Mouse (Mus musculus) intestine, postnatal 0 days (tissue): ENCODE results near the gene A730061H03Rik. TPM values are rescaled to one million over a fixed set of nuclear protein-coding genes. Genes with fewer than 3 reads are reported as not detected.

Source experiments
- ATAC-seq: fragments of 200-750 bp; cut with Nextera tagmentation; 2 replicates; pipeline ENCODE4 v1.8.0; 2017; ENCODE audit warnings: mild to moderate bottlenecking, moderate TSS enrichment, moderate library complexity
- H3K27ac ChIP-seq: fragments of 300-500 bp; sonication (generic); 2 replicates; pipeline ENCODE4 v1.5.1; 2014; ENCODE audit warnings: mild to moderate bottlenecking, low read depth, low read length, moderate library complexity
- H3K27me3 ChIP-seq: fragments of 300-500 bp; sonication (generic); replicated peaks from 2 replicates; pipeline ENCODE4 v1.6.1; 2014; ENCODE audit warnings: low read length, mixed read lengths; ENCODE audit not compliant: control insufficient read depth, insufficient read depth
- H3K36me3 ChIP-seq: fragments of 300-500 bp; sonication (generic); 2 replicates; pipeline ENCODE4 v1.6.1; 2014; ENCODE audit warnings: mild to moderate bottlenecking, moderate library complexity; ENCODE audit not compliant: control insufficient read depth, insufficient read depth
- H3K4me1 ChIP-seq: fragments of 300-500 bp; sonication (generic); replicated peaks from 2 replicates; pipeline ENCODE4 v1.6.1; 2014; ENCODE audit warnings: antibody characterized with exemption, low read length, mixed read lengths; ENCODE audit not compliant: control insufficient read depth, insufficient read depth
- H3K4me2 ChIP-seq: fragments of 300-500 bp; sonication (generic); replicated peaks from 2 replicates; pipeline ENCODE4 v1.6.1; 2014; ENCODE audit warnings: low read depth, mild to moderate bottlenecking, moderate library complexity
- H3K4me3 ChIP-seq: fragments of 300-500 bp; sonication (generic); 2 replicates; pipeline ENCODE4 v1.5.1; 2014; ENCODE audit warnings: low read depth, low read length
- H3K9ac ChIP-seq: fragments of 300-500 bp; sonication (generic); 2 replicates; pipeline ENCODE4 v1.6.1; 2014; ENCODE audit warnings: mild to moderate bottlenecking, low read depth, low read length
- H3K9me3 ChIP-seq: fragments of 300-500 bp; sonication (generic); 2 replicates; pipeline ENCODE4 v1.6.1; 2016; ENCODE audit warnings: mixed run types; ENCODE audit not compliant: control insufficient read depth
- CTCF ChIP-seq: sonication (generic); IDR thresholded peaks from 2 replicates; pipeline ENCODE4 v1.5.1; 2016; ENCODE audit warnings: low read depth, mild to moderate bottlenecking, control low read depth, antibody characterized with exemption, moderate library complexity
- WGBS: fragments of 180-500 bp; shearing (Covaris S2); extraction: QIAGEN DNeasy Blood & Tissue Kit; methylation state at CpG from one replicate; pipeline ENCODE4 v1.1.7; 2014; 5-methylcytosine and 5-hydroxymethylcytosine counted together
- polyA plus RNA-seq: library from polyadenylated mRNA; unstranded; fragments of >200 nt; fragmentation: Nextera tagmentation; extraction: Ambion mirVana; gene quantifications from 2 replicates; pipeline ENCODE4 v1.2.1, GENCODE M21; 2015

The A730061H03Rik gene
- polyA plus RNA-seq, 1 experiment from 2014 or later, result 1.2 TPM

GRCm38 (mm10) chr14:55584702-55585565 lies 24.7 kb upstream of the A730061H03Rik start, which contains the start of gene Emc9:
Gene Emc9, minus strand, starts transcription at chr14:55585302.
- ATAC-seq, result peak; percentile 83
- H3K4me1 ChIP-seq, result no peaks in the 10 kb centered on the region
- peak within 1 kb of the TSS; percentile 50; the same call in 1 of the 2 replicates for H3K27ac ChIP-seq
- WGBS, result 5% methylated on average over 43 of the region's 43 CpGs
- peak within 1 kb of the TSS; percentile 57 for H3K9ac ChIP-seq
- peak within 1 kb of the TSS; percentile 59 for H3K4me3 ChIP-seq
- H3K36me3 ChIP-seq, result peaks cover 42% of the 10 kb centered on the region
- H3K9me3 ChIP-seq, result no peaks in the 10 kb centered on the region
- H3K27me3 ChIP-seq, result no peaks in the 10 kb centered on the region
- peak within 1 kb of the TSS; percentile 86 for H3K4me2 ChIP-seq
- no peak; the same call in 1 of the 2 replicates for TF ChIP-seq CTCF

DNA sequence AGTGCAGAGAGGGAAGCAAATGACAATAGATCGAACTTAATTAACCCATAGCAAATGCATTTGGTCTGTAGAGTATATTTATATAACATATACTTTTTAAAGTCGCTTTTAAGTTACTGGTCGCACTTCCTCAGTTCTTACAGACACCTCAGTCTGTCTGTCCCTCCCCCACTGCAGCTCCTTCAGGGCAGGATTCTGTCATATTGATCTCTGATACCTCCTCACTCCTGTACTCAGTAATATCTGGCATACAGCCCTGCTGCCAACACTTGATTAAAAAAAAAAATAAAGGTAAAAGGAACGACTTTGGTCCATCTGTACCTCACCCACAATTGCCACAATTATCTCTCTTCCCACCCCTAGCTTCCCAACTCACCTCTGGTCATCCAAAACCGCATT lies 24.1 kb upstream of the A730061H03Rik start:
- WGBS, result 46% methylated on average over 5 of the region's 5 CpGs
- Histone ChIP-seq H3K27ac (no peak overlapping the region), H3K9ac (0 out of 2 replicates have a peak overlapping the region, but pooled peaks have one; percentile 57), H3K4me1 (no peaks in the 10 kb centered on the region), H3K9me3 (no peaks in the 10 kb centered on the region), H3K27me3 (no peaks in the 10 kb centered on the region), H3K4me2 (peak overlapping the region; percentile 86), H3K36me3 (peaks cover 41% of the 10 kb centered on the region), H3K4me3 (peak overlapping the region; percentile 59)
- ATAC-seq, result no peak
- TF ChIP-seq CTCF, result no peak

- H3K9me3 ChIP-seq, result no peaks in the 10 kb centered on the region
- ATAC-seq, result no peak
- 0 out of 2 replicates have a peak, but pooled peaks cover 4% of the 10 kb centered on the region for H3K4me1 ChIP-seq
- peaks cover 24% of the 10 kb centered on the region; the same call in 1 of the 2 replicates for H3K36me3 ChIP-seq
- H3K9ac ChIP-seq, result no peak overlapping the region
- peak; percentile 61 for TF ChIP-seq CTCF
- WGBS, result 62% methylated on average over 9 of the region's 9 CpGs
- no peaks in the 10 kb centered on the region for H3K27me3 ChIP-seq
- no peak overlapping the region for H3K27ac ChIP-seq
- no peak overlapping the region for H3K4me3 ChIP-seq
- no peak overlapping the region for H3K4me2 ChIP-seq
Observed at GRCm38 (mm10) chr14:55581981-55582681, 21.9 kb upstream of the A730061H03Rik start.

DNA sequence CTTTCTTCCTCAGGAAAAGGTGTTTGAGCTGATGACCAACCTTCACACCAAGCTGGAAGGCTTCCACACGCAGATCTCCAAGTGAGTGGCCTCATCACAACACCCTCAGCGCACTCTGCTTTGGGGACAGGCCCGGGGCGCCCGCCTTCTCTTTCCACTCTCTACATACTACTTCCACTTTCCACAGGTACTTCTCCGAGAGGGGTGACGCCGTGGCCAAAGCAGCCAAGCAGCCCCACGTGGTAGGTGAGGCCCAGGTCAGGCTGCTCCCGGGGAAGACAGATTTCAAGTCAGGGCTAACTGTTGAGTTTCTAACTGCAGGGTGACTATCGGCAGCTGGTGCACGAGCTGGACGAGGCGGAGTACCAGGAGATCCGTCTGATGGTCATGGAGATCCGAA lies 20.5 kb upstream of the A730061H03Rik start:
- H3K4me2 ChIP-seq, result no peak overlapping the region
- no peaks in the 10 kb centered on the region for H3K27me3 ChIP-seq
- no peak for TF ChIP-seq CTCF
- WGBS, result 93% methylated on average over 16 of the region's 16 CpGs
- H3K4me1 ChIP-seq, result 0 out of 2 replicates have a peak, but pooled peaks cover 4% of the 10 kb centered on the region
- peaks cover 20% of the 10 kb centered on the region; the same call in 1 of the 2 replicates for H3K36me3 ChIP-seq
- no peak overlapping the region for H3K9ac ChIP-seq
- H3K4me3 ChIP-seq, result no peak overlapping the region
- no peak overlapping the region for H3K27ac ChIP-seq
- no peaks in the 10 kb centered on the region for H3K9me3 ChIP-seq
- ATAC-seq, result no peak

DNA sequence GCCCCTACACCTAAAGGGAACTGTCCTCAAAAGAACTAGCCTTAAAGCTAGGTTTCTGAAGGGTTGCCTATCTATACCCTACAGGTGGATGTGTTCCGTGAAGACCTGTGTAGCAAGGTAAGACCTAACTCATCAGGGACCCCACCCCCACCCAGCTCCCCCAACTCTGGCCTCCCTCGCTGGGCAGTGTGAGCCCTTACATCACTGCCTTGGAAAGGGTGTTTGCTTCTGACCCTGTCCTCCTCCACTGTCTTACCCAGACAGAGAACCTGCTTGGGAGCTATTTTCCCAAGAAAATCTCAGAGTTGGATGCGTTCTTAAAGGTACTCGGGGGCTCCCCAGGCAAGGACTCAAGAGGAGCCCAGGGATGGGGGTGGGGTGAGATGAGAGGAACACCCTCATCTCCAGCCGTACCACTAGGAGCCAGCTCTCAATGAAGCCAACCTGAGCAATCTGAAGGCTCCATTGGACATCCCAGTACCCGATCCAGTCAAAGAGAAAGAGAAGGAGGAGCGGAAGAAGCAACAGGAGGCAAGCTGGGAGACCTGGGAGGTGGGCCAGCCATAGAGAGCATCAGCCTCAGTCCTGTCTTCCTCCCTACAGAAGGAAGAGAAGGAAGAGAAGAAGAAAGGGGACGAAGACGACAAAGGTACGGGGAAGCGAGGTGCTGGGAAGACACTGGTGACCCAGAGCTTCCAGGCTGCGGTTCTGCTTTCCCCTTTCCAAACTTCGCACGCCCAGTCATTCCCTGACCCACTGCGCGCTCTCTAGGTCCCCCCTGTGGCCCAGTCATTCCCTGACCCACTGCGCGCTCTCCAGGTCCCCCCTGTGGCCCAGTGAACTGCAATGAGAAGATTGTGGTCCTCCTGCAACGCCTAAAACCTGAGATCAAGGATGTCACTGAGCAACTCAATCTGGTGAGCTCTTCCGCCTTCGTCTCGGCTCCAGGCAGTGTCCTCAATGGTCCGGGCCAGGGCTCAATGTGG lies 19.6 kb upstream of the A730061H03Rik start:
- no peak overlapping the region for H3K27ac ChIP-seq
- 89% methylated on average over 23 of the region's 23 CpGs for WGBS
- H3K27me3 ChIP-seq, result no peaks in the 10 kb centered on the region
- 0 out of 2 replicates have a peak, but pooled peaks cover 4% of the 10 kb centered on the region for H3K4me1 ChIP-seq
- H3K36me3 ChIP-seq, result peaks cover 20% of the 10 kb centered on the region; the same call in 1 of the 2 replicates
- ATAC-seq, result no peak
- H3K4me2 ChIP-seq, result 0 out of 2 replicates have a peak overlapping the region, but pooled peaks have one; percentile 81
- H3K9me3 ChIP-seq, result no peaks in the 10 kb centered on the region
- no peak overlapping the region for H3K9ac ChIP-seq
- TF ChIP-seq CTCF, result no peak
- H3K4me3 ChIP-seq, result no peak overlapping the region
